Mouse (Mus musculus): ENCODE results near the gene Nmral1.

GRCm38 (mm10) chr16:4683193-4683580 lies 36.0 kb downstream of the Nmral1 start:
- TF ChIP-seq POLR2A (IDR thresholded peaks at IDR 0.05; ENCODE audit: control insufficient read depth in 1 of 2, insufficient read depth in 1 of 2, low read depth in 1 of 2, low read length in 2 of 2, poor library complexity in 1 of 2) (no peak; a peak in 1 of 4 replicates), USF1 (IDR thresholded peaks at IDR 0.05; ENCODE audit: low read depth, low read length) (no peak), MAZ (IDR thresholded peaks at IDR 0.05; ENCODE audit: low read depth, low read length) (no peak), UBTF (IDR thresholded peaks at IDR 0.05; ENCODE audit: borderline replicate concordance, insufficient read depth, low read depth, low read length) (no peak), GABPA (IDR thresholded peaks at IDR 0.05; ENCODE audit: low read depth, low read length) (no peak), KAT2A (conservative IDR thresholded peaks at IDR 0.05; ENCODE audit: low read depth, low read length) (no peak), JUND (IDR thresholded peaks at IDR 0.05; ENCODE audit: low read depth, low read length) (no peak)
